Mouse (Mus musculus): ENCODE results near the gene Slc27a1. TPM values are rescaled to one million over a fixed set of nuclear protein-coding genes. Genes with fewer than 3 reads are reported as not detected.

Slc27a1 gene
- total RNA-seq, 2 experiments from 2014 or later: 97.4 to 118 TPM

DNA sequence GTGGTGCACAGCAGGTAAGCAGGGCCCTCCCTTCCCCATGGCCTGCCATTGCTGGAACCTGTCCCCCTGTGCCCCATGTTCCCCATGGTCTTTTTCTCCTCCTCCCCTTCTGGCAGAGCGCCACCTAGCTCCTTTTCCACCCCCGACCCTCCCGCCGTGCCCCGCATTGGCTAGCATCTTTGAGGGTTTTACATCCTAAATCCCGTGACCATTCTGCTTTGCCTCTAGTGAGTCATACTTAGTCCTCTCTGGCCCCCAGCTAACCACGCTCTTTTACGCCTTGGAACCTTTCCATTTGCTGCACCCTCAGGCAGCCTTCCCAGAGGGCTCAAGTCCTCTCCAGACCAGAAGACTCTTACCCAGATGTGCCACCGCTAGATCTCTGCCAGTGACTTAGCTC lies 11.5 kb downstream of the Slc27a1 start:
- DNase-seq: no peak

DNA sequence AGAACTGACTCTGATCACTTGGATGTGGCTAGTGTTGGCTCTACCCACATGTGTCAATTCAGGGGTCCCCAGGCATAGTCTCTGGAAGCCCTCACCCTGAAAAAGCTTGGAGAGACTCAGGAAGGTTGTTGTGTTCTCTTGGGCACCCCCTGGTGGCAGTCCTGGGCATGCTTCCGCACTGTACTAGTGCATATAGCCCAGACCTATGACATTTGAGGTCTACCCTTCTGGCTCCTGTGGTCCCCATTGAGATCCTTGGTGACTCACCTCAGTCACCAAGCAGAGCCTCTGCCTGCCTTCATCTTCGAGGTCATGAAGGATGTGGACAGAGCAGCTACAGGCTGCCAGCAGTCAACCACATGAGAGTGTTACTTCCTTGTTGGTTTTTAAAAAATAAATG lies 18.2 kb downstream of the Slc27a1 start:
- peak; percentile 68 for DNase-seq

DNA sequence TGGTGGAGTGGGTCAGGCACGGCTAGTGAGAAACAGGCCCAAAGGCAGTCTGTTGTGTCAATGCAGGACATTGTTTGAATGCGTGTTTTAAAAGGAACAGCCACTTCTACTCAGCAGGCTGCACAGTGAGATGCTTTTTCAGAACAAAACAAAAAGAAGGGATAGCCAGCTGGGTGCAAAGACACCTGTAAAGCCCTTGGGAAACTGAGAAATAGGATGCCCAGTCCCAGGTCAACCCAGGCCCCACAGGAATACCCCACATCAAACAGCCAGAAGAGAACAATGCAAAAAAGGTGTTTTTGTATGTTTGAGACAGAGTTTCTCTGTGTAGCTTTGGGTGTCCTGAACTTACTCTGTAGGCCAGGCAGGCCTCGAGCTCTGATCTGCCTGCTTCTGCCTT lies 20.1 kb downstream of the Slc27a1 start:
- no peak for DNase-seq

DNA sequence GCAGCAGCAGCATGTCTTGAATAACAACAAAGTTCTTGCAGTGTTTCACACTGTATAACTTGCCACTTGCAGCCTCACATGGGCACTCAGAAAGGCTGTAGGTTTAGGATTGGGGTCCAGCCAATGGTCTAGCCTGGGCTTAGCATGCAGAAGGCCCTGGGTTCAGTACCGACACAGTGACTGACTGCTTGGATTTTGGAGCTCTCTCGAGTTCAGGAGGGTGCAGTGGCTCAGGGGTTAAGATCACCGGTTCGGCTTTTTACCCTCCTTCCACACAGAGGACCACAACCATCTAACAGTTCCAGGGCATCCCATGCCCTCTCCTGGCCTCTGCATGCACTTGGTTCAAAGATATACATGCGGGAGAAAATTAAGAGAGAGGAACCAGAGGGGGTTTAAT lies 22.3 kb downstream of the Slc27a1 start:
- no peak for DNase-seq

DNA sequence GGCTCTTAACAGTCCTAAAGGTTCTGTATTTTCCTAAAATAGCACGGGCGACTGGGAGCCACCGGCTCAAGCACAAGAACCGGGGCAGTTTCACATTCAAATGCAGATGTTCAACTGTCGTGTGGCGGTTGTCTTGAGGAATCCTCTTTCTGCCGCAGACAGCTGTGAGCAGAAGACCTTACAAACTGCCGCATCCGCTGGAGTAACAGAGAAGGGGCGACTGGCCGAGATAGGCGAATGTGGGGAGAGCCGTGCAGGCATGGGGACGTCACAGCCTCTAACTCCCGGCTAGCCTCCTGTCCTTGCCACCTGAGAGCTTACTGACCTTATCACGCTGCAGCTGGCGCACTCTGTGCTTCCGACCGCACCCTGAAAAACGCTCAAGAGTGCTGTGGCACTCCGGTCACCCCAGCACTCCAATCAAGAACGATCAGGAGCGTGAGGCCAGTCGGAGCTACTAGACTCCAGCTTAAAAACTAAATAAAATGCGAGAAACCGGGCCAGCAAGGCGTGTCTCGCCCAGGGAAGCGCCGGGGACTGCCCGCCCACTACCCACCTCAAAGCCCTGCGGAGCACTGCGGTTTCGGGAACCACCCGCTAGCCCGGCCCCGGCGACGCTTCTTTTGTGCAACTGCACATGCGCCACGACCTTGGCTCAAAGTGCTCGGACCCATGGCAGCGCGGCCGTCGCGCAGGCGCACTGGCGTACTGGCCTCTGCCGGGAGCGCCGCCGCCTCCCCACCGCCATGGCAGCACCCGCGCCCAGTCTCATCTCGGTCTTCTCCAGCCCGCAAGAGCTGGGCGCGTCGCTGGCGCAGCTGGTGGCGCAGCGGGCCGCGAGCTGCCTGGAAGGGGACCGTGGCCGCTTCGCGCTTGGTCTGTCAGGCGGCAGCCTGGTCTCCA lies 23.0 kb downstream of the Slc27a1 start, which contains the start of gene Pgls:
Gene Pgls, plus strand, starts transcription at position 706 of the 903 bp plus-strand sequence.
- peak; percentile 98 for DNase-seq

DNA sequence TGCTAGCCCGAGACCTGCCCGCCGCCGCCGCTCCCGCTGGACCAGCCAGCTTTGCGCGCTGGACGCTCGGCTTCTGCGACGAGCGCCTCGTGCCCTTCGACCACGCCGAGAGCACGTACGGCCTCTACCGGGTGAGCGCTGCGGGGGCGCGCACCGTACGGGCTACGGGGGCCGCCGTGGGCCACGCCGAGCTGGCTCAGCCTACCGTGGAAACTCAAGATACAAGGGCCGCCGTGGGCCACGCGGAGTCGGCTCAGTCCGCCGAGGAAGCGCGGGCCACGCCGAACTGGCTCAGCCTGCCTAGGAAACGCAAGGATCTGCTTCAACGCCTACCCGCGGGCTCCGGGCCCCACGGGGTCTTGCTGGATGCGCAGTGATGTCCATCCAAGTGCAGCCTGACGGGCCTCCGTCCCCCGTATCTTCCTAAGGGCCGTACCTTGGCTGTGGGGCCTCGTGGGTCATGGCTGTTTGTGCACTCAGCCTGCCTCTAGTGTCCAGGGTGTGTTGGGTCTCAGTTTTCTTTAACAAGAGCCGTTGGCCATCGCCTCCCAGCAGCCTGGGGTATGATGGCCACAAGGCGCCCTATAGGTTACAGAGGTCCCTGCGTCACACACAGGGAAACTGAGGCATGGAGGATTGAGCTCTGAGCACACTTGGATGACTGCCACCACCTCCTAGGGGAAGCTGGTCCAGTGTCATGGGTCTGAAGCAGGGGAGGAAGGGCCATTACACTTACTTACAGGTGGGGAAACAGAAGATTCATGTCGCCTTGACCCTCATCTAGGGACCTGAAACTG lies 23.9 kb downstream of the Slc27a1 start:
- peak; percentile 85 for DNase-seq

DNA sequence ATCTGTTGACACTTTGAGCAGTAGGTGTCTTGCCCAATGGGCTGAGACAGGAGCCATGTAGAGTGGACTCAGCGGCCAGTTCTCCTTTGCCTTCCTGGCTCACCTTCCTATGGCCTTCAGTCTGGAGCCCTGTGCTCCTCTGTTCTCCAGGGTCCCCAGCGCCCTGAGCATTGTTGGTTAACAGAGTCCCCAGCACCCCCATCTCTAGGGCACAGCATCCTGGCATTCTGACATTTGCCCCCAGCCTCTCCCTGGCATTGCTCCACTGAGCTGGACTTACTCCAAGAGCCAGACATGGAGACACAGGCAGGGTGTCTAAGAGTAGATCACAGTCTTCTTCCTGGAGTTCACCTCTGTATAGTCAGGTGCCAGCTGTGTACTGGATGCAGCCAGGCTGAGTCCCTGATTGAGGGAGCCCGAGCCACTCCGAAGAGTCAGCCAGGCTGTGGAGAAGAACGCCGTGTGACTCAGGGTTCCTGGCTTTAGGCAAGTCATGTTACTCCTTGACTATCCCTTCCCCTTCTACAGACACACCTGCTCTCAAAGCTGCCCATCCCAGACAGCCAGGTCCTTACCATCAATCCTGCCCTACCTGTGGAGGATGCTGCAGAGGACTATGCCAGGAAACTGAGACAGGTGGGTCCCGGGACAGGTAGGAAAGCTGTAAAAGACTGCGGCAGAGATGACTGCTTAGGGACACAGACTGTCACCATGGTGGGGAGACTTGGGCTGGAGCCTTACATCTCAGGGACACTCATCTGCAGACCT lies 25.1 kb downstream of the Slc27a1 start:
- DNase-seq: peak; percentile 55

DNA sequence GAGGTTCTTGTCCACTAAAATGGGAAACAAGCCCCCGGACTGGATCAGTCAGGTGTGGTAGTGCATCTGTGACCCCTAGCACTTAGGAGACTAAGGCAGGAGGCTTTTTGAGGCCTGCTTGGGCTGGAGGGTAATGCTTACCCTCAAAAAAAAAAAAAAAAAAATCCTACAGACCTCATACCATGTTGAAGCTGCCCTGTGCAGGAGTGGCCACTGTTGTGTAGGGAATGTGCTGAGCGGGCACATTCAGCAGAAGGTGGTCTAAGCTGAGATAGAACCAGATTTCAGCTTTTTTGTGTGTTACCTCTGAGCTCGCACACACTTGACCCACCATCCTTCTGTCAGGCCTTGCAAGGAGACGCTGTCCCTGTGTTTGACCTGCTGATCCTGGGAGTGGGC lies 25.6 kb downstream of the Slc27a1 start:
- no peak for DNase-seq

DNA sequence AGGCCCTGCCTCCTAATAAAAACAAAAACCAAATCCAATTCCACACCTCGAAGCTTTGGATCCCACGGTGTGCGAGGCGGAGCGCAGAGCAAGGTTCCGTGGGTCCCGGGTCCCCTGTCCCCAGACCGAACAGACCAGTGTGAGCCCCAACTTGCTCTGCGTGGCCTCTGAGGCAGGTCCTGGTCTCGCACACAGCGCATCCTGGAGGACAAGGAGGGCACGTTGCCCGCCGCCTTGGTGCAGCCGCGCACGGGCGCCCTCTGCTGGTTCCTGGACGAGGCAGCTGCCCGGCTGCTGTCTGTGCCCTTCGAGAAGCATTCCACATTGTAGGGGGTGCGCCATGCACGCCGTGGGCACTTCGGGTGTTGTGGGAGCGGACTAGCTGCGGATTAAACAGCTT lies 27.2 kb downstream of the Slc27a1 start:
- DNase-seq: peak; percentile 95

DNA sequence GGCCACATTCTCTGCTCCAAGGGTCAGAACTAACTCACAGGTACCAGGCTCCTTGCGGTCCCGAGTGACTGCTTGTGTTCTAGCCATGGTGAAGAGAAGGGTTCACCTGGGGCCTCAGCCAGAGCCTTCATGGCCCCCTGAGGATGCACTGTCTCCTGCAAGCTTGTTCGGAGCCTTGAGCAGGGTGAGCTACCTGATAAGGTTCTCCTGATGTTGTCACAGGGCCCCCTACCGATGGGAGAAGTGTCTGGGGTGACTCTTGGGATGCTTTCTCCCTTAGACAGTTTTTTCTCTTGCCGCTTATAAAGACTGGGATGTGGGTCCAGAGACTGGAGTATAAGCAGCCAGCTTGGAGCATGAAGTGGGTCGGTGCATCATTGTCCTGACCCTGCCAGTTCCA lies 27.7 kb downstream of the Slc27a1 start:
- no peak for DNase-seq

DNA sequence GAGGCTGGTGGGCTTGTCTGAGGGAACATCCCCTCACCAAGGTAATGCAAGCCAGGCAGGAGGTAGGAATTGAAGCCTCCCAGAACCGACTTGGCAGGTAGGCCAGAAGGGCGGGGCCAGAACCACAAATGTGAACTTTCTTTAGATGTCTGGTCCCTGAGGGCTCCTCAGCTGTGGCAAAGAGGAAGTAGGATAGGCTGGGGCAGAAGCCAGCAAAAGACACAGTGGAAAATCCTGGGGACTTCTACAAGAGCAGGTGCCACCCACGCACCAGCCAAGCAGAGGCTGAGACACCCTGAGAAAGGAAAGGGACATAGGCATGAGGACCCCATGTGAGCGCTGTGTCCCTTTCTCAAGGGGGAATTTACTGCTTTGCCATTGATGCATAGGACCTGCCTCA lies 28.1 kb downstream of the Slc27a1 start:
- no peak for DNase-seq

DNA sequence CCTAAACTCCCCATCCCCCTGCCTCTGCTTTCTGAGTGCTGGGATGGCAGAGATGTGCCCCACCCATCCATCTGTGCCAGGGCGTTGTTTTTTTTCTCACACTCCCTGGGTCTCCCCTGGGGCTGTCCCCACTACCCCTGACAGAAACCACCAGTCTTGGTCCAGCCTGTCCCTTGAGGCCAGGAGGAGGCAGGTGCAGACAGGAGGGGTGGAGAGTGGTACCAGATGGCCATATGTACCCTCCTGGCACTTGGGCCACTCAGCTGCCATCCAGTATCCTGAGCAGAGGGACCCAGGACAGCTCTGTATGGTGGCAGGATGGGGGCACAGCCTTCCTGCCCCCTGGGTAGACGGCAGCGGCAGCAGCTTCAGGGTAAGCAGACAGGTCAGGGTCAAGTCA lies 28.8 kb downstream of the Slc27a1 start, which contains the start of gene Fam129c:
Gene Fam129c, plus strand, starts transcription at position 198 of the 400 bp plus-strand sequence.
- DNase-seq: no peak

DNA sequence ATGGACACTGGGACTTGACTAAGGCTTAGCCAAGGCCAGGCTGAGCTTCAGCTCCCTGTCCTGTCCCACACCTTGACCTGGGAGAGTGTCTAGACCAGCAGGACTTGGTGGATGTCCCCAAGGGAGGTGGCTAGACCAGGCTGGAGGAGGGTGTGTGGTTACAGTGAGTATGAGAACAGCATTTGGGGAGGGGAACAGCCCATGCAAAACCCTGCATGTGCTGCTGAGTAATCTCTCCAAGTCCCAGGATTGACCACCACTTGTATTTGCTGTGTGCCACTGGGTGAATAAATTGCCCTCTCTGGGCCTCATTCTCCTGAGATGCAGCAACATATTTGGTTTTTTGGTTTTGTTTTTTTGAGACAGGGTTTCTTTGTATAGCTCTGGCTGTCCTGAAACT lies 29.7 kb downstream of the Slc27a1 start:
- no peak for DNase-seq

DNA sequence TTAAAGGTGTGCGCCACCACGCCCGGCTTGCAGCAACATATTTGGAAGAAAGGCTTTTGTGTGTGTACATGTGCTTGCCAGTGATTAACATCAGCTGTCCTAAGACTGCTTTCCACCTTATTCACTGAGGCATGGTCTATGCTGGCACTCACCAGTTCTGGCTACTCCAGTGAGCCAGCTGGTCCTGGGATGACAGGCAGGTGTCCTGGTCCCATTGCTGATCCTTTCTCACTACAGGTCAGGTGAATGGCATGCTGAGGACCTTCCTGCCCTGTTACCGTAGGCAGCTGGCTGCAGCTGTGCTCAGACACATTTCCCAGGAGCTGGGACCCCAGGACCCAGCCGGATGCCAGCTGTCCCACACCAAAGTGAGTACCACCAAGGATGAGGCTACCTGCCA lies 30.2 kb downstream of the Slc27a1 start:
- DNase-seq: no peak

DNA sequence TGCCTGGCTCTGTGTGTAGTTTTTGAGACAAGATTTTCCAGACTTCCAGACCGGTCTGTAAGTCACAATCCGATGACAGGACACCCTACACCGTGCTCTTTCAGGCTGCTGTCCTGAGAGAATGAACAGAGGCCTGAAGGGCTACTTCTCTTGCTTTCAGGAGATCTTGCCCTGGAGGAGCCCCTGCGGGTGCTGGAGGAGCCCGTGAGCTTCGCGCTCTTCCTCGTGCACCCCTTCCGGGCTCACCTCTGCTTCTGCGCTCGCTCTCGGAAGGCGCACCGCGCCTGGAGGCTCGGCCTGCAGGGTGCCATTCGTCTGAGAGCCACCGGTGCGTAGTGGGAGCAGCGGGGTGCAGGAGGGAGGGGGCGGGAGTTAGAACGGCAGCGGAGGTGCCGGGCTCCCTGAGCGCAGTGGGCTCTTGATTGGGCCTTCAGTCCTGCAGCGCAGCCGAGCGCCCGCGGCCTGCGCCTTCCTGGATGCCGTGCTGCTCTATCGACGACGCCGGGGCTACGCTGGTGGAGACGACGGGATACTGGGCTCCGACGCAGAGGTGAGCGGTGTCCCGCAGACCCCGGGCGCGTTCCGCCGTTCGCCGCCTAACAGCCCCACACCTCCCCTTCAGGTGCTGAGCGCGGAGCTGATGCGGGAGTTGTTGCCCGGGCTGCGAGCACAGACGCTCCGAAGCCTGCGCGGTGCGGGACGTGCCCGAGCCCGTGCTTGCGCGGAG lies 33.4 kb downstream of the Slc27a1 start:
- no peak for DNase-seq

DNA sequence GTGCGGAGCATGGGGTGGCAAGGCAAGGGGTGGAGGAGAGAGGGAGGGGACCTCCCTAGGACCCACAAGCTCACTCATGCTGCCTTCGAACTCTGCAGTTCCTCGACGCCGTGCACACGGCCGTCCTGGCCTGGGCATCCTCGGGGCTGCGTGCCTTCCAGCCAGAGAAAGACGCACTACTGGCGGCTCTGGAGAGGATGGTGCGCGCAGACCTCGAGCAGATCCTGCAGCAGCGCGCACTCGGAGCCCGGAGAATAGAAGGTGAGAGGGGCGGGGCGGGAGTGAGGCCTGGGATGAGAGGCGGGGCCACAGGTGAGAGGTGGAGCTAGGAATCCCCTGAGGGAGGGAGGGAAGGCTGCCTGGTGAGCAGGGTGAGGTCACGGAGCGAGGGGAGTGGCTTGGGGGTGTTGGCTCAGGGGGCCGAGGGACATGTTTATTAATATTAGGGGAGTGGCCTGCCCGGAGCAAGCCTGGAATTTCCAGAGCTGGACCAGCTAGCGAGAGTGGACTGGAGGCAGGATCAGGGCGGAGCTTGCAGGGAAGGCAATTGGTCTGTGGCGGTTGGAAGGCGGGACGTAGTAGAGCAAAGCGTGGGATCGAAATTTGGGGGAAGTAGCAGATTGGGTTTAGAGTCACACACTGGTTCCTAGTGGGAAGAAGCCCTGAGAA lies 34.1 kb downstream of the Slc27a1 start:
- peak; percentile 77 for DNase-seq

DNA sequence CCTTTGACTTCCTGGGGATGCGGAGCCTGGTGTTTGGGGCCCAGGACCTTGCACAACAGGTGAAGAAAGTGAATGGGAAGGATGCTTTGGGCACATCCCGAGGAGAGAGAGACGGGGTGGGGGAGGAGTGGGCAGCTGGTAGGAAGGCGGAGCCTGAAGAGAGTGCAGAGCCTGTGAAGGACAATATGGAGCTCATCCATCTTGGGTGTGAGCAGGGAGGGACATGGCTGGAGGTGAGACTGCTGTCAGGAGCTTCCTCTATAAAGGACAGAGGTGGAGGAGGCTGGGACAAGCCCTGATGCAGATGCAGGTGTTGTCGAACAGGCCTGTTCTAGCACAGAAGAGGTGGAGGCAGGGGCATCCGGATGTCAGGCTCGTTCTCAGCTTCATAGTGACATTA lies 35.3 kb downstream of the Slc27a1 start:
- DNase-seq: no peak

DNA sequence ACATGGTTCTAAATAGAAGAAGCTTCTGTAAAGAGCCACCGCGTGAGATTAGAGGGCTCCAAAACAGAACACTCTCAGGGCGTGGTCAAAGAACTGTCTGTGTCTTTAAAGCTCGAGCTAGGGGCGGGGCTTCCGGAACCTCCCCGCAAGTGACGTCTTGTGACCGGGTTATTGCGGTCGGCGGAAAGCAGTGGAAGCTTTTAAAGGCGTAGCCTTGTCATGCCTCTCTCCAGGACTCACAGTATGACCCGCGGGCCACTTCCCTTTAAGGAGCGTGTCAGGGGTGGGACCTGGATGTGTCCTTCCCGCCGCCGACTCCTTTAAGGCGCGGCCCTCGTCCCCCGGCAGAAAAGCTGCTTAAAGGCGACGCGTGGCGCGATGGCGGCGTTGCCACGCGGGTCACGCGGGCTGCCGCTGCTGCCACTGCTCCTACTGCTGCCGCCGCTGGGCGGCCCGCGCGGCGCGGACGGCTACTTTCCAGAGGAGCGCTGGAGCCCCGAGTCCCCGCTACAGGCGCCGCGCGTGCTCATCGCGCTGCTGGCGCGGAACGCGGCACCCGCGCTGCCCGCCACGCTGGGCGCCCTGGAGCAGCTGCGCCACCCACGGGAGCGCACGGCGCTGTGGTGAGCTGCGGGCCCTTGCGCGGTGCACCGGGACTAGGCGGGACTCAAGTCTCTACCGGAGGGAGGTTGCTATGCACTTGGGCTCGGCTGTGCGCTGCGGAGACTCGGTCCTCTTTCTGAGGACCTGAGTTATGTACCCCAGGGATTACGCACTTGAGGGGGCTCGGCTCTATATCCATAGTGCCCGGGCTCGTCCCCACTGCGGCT lies 42.4 kb downstream of the Slc27a1 start, which contains the start of gene Colgalt1:
Gene Colgalt1, plus strand, starts transcription at position 177 of the 830 bp plus-strand sequence.
- peak; percentile 95 for DNase-seq

DNA sequence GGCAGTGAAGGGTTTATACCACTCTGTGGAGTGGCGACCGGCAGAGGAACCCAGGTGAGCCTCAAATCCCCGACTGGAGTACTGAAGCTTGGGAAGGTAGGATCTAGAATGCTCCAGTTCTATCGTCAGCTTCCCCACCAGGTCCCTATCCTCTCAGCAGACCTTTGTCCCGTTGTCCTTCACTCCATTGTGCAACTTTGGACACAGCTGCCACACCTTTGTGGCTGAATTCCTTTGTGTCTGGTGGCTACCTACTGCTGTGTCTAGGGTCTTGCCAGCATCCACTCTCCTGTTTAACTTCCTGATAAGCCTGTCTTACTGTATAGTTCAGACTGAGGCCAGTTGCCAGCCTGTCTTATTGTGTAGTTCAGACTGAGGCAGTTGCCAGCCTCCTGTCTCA lies 43.5 kb downstream of the Slc27a1 start:
- DNase-seq: no peak

DNA sequence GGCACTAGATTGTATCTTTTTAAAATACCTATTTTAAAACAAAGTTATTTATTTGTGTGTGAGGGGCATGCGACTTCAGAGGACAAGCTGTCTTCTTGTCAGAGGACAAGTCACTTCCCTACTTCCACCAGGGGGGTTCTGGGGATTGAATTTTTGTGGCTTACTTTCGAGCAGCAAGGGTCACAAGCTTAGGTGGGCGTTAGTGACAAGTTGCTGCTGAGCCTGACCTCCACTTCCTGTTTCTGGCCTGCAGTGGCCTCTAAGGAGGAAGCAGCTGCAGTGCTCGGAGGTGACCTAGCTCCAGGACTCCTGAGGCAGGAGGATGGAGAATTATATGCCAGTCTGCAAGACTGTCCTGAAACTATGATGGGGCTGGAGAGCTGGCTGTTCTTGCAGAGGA lies 44.7 kb downstream of the Slc27a1 start:
- DNase-seq: no peak

Measured in adrenal gland, postnatal 10 days (tissue).